Mouse (Mus musculus) midbrain, embryonic 12.5 days (tissue): Measurements from ENCODE around the gene Imp3. TPM values are rescaled to one million over a fixed set of nuclear protein-coding genes. Genes with fewer than 3 reads are reported as not detected.
A peak's percentile ranks its signal among the peaks of the same experiment; 100 is the strongest.
"Not testable (repeated sequence)": the region's sequence is repeated elsewhere in the genome, so short reads cannot be mapped to it uniquely, and the experiment has no call there.

Source experiments
- ATAC-seq: fragments of 200-750 bp; cut with Nextera tagmentation; 2 replicates; pipeline ENCODE4 v1.8.0; 2017; ENCODE audit warnings: low read depth, moderate TSS enrichment, moderate library complexity; ENCODE audit not compliant: low FRiP score
- H3K27ac ChIP-seq: fragments of 300-500 bp; sonication (generic); replicated peaks from 2 replicates; pipeline ENCODE4 v1.5.1; 2016; ENCODE audit warnings: mild to moderate bottlenecking
- H3K27me3 ChIP-seq: fragments of 300-500 bp; sonication (generic); 2 replicates; pipeline ENCODE4 v1.6.1; 2016; ENCODE audit warnings: mild to moderate bottlenecking
- H3K36me3 ChIP-seq: fragments of 300-500 bp; sonication (generic); 2 replicates; pipeline ENCODE4 v1.6.1; 2016
- H3K4me1 ChIP-seq: fragments of 300-500 bp; sonication (generic); 2 replicates; pipeline ENCODE4 v1.6.1; 2016
- H3K4me2 ChIP-seq: fragments of 300-500 bp; sonication (generic); replicated peaks from 2 replicates; pipeline ENCODE4 v1.6.1; 2016; ENCODE audit warnings: mild to moderate bottlenecking, moderate library complexity
- H3K4me3 ChIP-seq: fragments of 300-500 bp; sonication (generic); 2 replicates; pipeline ENCODE4 v1.5.1; 2016; ENCODE audit warnings: mild to moderate bottlenecking
- H3K9ac ChIP-seq: fragments of 300-500 bp; sonication (generic); replicated peaks from 2 replicates; pipeline ENCODE4 v1.6.1; 2016; ENCODE audit warnings: mild to moderate bottlenecking, moderate library complexity
- H3K9me3 ChIP-seq: fragments of 300-500 bp; sonication (generic); 2 replicates; pipeline ENCODE4 v1.6.1; 2016; ENCODE audit warnings: mild to moderate bottlenecking
- WGBS: fragments of 180-500 bp; shearing (Covaris S2); methylation state at CpG from one replicate; pipeline ENCODE4 v1.1.7; 2016; 5-methylcytosine and 5-hydroxymethylcytosine counted together
- polyA plus RNA-seq: library from polyadenylated mRNA; unstranded; fragments of >200 nt; fragmentation: Nextera tagmentation; extraction: Ambion mirVana; gene quantifications from 2 replicates; pipeline ENCODE4 v1.2.1, GENCODE M21; 2016

The Imp3 gene
- polyA plus RNA-seq, 1 experiment from 2014 or later, result 64.9 TPM

- not testable (repeated sequence) for H3K4me2 ChIP-seq, ATAC-seq, H3K4me3 ChIP-seq, H3K27ac ChIP-seq, H3K9ac ChIP-seq, H3K9me3 ChIP-seq, H3K36me3 ChIP-seq, H3K27me3 ChIP-seq
- WGBS, result 94% methylated on average over 5 of the region's 5 CpGs
- peaks cover 13% of the 10 kb centered on the region; the same call in 1 of the 2 replicates for H3K4me1 ChIP-seq
Measured at GRCm38 (mm10) chr9:56948699-56949098, 11.4 kb downstream of the Imp3 start.

GRCm38 (mm10) chr9:56949767-56950166 is 12.5 kb downstream of the Imp3 start:
- WGBS, result 33% methylated on average over 13 of the region's 13 CpGs
- Histone ChIP-seq H3K9ac (peak overlapping the region; percentile 83; the same call in 1 of the 2 replicates), H3K9me3 (no peaks in the 10 kb centered on the region), H3K27ac (no peak overlapping the region), H3K4me1 (peaks cover 13% of the 10 kb centered on the region; the same call in 1 of the 2 replicates), H3K36me3 (no peaks in the 10 kb centered on the region), H3K4me3 (peak overlapping the region; percentile 68), H3K27me3 (no peaks in the 10 kb centered on the region), H3K4me2 (peak overlapping the region; percentile 86)
- no peak for ATAC-seq

- Histone ChIP-seq H3K36me3 (no peaks in the 10 kb centered on the region), H3K9ac (peak within 1 kb of the TSS; percentile 83), H3K4me2 (peak within 1 kb of the TSS; percentile 86), H3K27ac (peak within 1 kb of the TSS; percentile 89), H3K4me1 (peaks cover 13% of the 10 kb centered on the region; the same call in 1 of the 2 replicates), H3K27me3 (no peaks in the 10 kb centered on the region), H3K4me3 (peak within 1 kb of the TSS; percentile 68), H3K9me3 (no peaks in the 10 kb centered on the region)
- WGBS, result under 1% methylated on average over 50 of the region's 50 CpGs
- peak; percentile 100 for ATAC-seq
Measured at GRCm38 (mm10) chr9:56950414-56951400, 13.4 kb downstream of the Imp3 start, which contains the start of gene Snupn. TSS of gene Snupn (plus strand) at chr9:56950878.

- H3K4me3 ChIP-seq, result no peak overlapping the region
- 83% methylated on average over 1 of the region's 1 CpGs for WGBS
- H3K4me1 ChIP-seq, result peaks cover 13% of the 10 kb centered on the region; the same call in 1 of the 2 replicates
- H3K36me3 ChIP-seq, result 0 out of 2 replicates have a peak, but pooled peaks cover 3% of the 10 kb centered on the region
- no peak overlapping the region for H3K9ac ChIP-seq
- ATAC-seq, result no peak
- no peaks in the 10 kb centered on the region for H3K27me3 ChIP-seq
- H3K27ac ChIP-seq, result no peak overlapping the region
- no peaks in the 10 kb centered on the region for H3K9me3 ChIP-seq
- H3K4me2 ChIP-seq, result no peak overlapping the region
Measured at GRCm38 (mm10) chr9:56953562-56953961, 16.3 kb downstream of the Imp3 start.

DNA sequence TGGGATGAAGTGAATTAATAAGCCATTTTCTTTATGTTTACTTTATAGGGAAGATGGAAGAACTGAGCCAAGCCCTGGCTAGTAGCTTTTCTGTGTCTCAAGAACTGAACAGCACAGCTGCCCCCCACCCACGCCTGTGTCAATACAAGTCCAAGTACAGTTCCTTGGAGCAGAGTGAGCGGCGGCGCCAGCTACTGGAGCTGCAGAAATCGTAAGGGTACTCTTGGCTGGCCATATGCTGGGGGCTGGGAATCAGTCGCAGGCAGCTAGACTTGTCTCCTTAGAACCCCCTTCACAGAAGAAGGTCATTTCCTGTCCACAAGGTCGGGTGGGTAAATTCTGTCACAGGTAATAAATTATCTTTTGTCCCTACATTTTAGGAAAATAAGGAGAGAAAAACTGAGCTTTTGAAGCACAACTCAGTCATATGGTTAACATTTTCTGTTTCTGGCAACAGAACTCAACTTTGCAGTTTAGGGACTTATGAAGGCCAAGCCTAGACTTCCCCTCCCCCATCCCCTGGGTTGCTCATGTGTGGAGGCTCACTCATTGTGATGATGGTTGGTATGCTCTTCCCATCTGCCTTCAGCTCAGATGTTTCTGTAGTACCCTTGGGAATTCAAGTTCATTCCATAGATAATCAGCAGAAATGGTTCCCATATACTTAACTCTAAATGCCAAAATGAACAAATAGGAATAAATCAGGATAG is 19.8 kb downstream of the Imp3 start:
- H3K36me3 ChIP-seq, result peaks cover 17% of the 10 kb centered on the region
- ATAC-seq, result no peak
- no peaks in the 10 kb centered on the region for H3K27me3 ChIP-seq
- no peak overlapping the region for H3K27ac ChIP-seq
- H3K4me2 ChIP-seq, result no peak overlapping the region
- H3K4me1 ChIP-seq, result no peaks in the 10 kb centered on the region
- no peak overlapping the region for H3K4me3 ChIP-seq
- WGBS, result 87% methylated on average over 7 of the region's 7 CpGs
- no peak overlapping the region for H3K9ac ChIP-seq
- H3K9me3 ChIP-seq, result 0 out of 2 replicates have a peak, but pooled peaks cover 3% of the 10 kb centered on the region

GRCm38 (mm10) chr9:56958689-56959088 is 21.4 kb downstream of the Imp3 start:
- Histone ChIP-seq H3K4me2 (no peak overlapping the region), H3K27ac (no peak overlapping the region), H3K9ac (no peak overlapping the region), H3K4me1 (no peaks in the 10 kb centered on the region), H3K4me3 (no peak overlapping the region), H3K36me3 (peaks cover 30% of the 10 kb centered on the region), H3K9me3 (0 out of 2 replicates have a peak, but pooled peaks cover 3% of the 10 kb centered on the region), H3K27me3 (no peaks in the 10 kb centered on the region)
- WGBS, result 84% methylated on average over 2 of the region's 2 CpGs
- ATAC-seq, result no peak

DNA sequence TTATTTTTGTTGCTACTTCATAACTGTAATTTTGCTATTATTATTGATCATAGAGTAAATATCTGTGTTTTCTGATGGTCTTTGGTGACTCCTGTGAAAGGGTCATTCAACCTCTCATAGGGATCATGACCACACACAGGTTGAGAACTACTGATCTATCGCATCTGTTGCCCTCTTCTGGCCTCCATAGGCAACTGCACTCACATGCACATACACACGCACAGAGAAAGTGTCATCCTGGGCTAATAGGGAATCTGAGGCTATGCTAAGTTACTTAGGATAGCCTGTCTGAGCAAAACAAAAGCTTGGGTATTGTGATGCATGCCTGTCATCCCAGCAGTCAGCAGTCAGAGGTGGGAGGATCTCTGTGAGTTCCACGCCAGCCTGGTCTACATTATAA is 24.3 kb downstream of the Imp3 start:
- Histone ChIP-seq H3K27ac (no peak overlapping the region), H3K27me3 (no peaks in the 10 kb centered on the region), H3K36me3 (peaks cover 39% of the 10 kb centered on the region), H3K9ac (no peak overlapping the region), H3K4me1 (no peaks in the 10 kb centered on the region), H3K9me3 (0 out of 2 replicates have a peak, but pooled peaks cover 3% of the 10 kb centered on the region), H3K4me3 (no peak overlapping the region), H3K4me2 (no peak overlapping the region)
- WGBS, result 94% methylated on average over 3 of the region's 3 CpGs
- ATAC-seq, result no peak

DNA sequence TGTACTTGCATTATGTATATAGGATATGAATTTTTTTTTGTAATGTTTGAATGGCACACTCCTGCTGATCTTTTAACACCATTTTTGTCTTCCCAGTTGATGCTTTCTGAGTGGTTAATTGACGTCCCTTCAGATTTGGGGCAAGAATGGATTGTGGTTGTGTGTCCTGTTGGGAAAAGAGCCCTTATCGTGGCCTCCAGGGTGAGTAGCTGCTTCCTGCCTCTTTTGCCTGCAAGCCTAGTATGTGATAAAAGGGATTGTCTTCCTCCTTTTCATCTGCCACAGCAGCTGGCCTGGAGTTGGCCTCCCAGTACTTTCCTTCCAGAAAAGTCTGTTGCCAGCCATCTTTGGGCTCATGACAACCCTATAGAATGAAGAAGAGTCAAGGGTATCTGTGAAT is 32.9 kb downstream of the Imp3 start:
- H3K4me1 ChIP-seq, result no peaks in the 10 kb centered on the region
- H3K9me3 ChIP-seq, result no peaks in the 10 kb centered on the region
- no peak overlapping the region for H3K4me2 ChIP-seq
- no peak for ATAC-seq
- no peaks in the 10 kb centered on the region for H3K27me3 ChIP-seq
- 87% methylated on average over 2 of the region's 2 CpGs for WGBS
- H3K4me3 ChIP-seq, result no peak overlapping the region
- H3K9ac ChIP-seq, result no peak overlapping the region
- peaks cover 15% of the 10 kb centered on the region for H3K36me3 ChIP-seq
- H3K27ac ChIP-seq, result no peak overlapping the region

DNA sequence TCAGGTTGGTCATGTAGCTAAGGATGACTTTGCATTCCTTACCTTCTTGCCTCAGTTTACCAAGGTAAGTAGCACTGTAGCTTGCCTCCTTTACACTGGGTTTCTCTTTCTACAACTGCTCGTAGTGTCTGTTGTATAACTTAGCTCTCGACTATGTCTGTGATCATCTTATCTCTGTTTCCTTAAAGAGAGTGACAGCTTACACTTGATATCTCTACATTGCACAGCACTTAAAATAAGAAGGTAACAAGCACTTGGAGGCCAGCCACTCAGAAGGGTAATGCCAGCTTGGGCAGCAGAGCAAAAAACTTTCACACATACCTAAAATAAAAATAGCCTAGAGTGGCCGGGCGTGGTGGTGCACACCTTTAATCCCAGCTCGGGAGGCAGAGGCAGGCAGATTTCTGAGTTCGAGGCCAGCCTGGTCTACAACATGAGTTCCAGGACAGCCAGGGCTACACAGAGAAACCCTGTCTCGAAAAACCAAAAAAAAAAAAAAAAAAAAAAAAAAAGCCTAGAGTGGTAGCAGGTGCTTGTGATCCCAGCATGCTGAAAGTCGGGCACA is 36.8 kb downstream of the Imp3 start:
- Histone ChIP-seq H3K9me3 (no peaks in the 10 kb centered on the region), H3K36me3 (peaks cover 12% of the 10 kb centered on the region), H3K27ac (no peak overlapping the region), H3K27me3 (no peaks in the 10 kb centered on the region), H3K4me2 (no peak overlapping the region), H3K9ac (no peak overlapping the region), H3K4me1 (no peaks in the 10 kb centered on the region), H3K4me3 (no peak overlapping the region)
- 86% methylated on average over 8 of the region's 8 CpGs for whole genome bisulfite sequencing
- no peak for ATAC-seq

- no peak overlapping the region for H3K27ac ChIP-seq
- H3K4me1 ChIP-seq, result no peaks in the 10 kb centered on the region
- no peak overlapping the region for H3K4me3 ChIP-seq
- no peak overlapping the region for H3K4me2 ChIP-seq
- no peak for ATAC-seq
- 83% methylated on average over 3 of the region's 3 CpGs for WGBS
- peaks cover 18% of the 10 kb centered on the region for H3K36me3 ChIP-seq
- H3K9ac ChIP-seq, result no peak overlapping the region
- no peaks in the 10 kb centered on the region for H3K9me3 ChIP-seq
- no peaks in the 10 kb centered on the region for H3K27me3 ChIP-seq
Measured at GRCm38 (mm10) chr9:56975199-56975598, 37.9 kb downstream of the Imp3 start.

DNA sequence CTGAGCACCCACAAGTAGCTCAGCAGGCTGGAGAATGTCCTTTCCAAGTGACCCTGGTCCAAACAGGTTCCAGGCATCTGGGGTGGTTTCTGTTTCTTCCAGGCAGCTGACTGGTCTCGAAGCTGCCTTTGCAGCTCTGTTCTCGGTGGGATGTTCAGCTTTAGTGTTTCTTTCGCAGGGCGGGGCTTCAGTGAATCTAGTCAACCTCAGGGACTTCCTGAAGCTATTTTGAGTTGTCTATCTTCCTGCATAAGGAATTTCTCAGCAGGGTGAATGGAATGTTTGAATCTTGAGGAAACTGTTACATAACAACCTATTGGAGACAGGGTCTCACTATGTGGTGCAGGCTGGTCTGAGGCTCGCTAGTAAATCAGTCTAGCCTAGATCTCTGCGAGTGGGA is 42.9 kb downstream of the Imp3 start:
- 91% methylated on average over 6 of the region's 6 CpGs for WGBS
- H3K4me2 ChIP-seq, result no peak overlapping the region
- H3K9ac ChIP-seq, result no peak overlapping the region
- H3K4me3 ChIP-seq, result no peak overlapping the region
- H3K27me3 ChIP-seq, result no peaks in the 10 kb centered on the region
- no peak for ATAC-seq
- peaks cover 30% of the 10 kb centered on the region for H3K36me3 ChIP-seq
- H3K9me3 ChIP-seq, result no peaks in the 10 kb centered on the region
- H3K4me1 ChIP-seq, result no peaks in the 10 kb centered on the region
- no peak overlapping the region for H3K27ac ChIP-seq
